Mouse (Mus musculus): ENCODE data around the gene Ifnb1. TPM values are rescaled to one million over a fixed set of nuclear protein-coding genes. Genes with fewer than 3 reads are reported as not detected.

The Ifnb1 gene
- polyA plus RNA-seq, 1 experiment, result not detected

DNA sequence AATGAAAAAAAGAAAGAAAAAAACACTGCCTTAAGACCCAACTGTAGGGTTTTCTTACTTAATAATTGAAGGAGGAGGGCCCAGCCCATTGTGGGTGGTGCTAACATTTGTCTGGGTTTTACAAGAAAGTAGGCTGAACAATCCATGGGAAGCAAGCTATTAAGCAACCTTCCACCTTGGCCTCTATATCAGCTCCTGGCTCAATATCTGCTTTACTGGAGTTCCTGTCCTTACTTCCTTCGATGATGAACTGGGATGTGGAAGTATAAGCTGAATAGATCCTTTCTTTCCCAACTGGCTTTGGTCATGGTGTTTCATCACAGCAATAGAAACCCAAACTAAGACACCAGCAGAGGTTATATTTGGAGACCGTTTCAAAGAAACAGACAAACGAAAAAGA is 2.8 kb upstream of the Ifnb1 start:
- no peak overlapping the region for H3K27ac ChIP-seq (replicated peaks; ENCODE audit: low read depth, low read length)
- no peak overlapping the region for H3K4me3 ChIP-seq (ENCODE audit: insufficient read depth, low read depth, low read length)
- H3K4me1 ChIP-seq (ENCODE audit: control insufficient read depth, insufficient read depth, insufficient read length, low read length), result no peaks in the 10 kb centered on the region

GRCm38 (mm10) chr4:88523241-88523640 is 667 bp upstream of the Ifnb1 start:
- H3K4me1 ChIP-seq (ENCODE audit: control insufficient read depth, insufficient read depth, insufficient read length, low read length), result no peaks in the 10 kb centered on the region
- H3K27ac ChIP-seq (replicated peaks; ENCODE audit: low read depth, low read length), result no peak overlapping the region
- H3K4me3 ChIP-seq (ENCODE audit: insufficient read depth, low read depth, low read length), result no peak overlapping the region

DNA sequence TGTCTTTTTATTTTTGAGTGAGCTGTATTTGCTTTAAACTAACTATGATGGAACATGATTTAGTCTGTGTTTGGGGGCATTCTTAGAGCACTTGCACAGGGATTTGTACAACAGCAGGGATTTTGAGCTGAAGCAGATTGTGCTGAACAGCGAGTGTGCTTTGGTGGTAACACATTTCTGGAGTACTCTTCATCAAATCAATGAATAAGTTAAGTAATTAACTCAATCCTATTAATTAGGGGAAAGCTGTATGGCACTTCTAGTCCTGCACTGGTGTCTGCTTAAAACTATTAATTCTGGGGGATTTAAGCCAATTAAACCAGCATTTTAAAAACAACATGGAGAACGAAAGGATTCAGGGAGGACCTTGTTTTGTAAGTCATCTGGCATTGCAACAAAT is 4.6 kb downstream of the Ifnb1 start:
- no peak overlapping the region for H3K27ac ChIP-seq (replicated peaks; ENCODE audit: low read depth, low read length)
- peaks cover 2% of the 10 kb centered on the region; the same call in 1 of the 2 replicates for H3K4me1 ChIP-seq (ENCODE audit: control insufficient read depth, insufficient read depth, insufficient read length, low read length)
- H3K4me3 ChIP-seq (ENCODE audit: insufficient read depth, low read depth, low read length), result no peak overlapping the region

- no peak overlapping the region; the same call in 1 of the 2 replicates for H3K27ac ChIP-seq (replicated peaks; ENCODE audit: low read depth, low read length)
Measured at GRCm38 (mm10) chr4:88515711-88516211, 6.8 kb downstream of the Ifnb1 start.

GRCm38 (mm10) chr4:88515250-88515649 is 7.3 kb downstream of the Ifnb1 start:
- Histone ChIP-seq H3K27ac (replicated peaks; ENCODE audit: low read depth, low read length) (no peak overlapping the region; the same call in 1 of the 2 replicates), H3K4me1 (ENCODE audit: control insufficient read depth, insufficient read depth, insufficient read length, low read length) (peaks cover 2% of the 10 kb centered on the region; the same call in 1 of the 2 replicates), H3K4me3 (ENCODE audit: insufficient read depth, low read depth, low read length) (peak overlapping the region; percentile 12; the same call in 1 of the 2 replicates)

More at GRCm38 (mm10) chr4:88515711-88516211, 6.8 kb downstream of the Ifnb1 start:
- Histone ChIP-seq H3K4me3 (ENCODE audit: insufficient read depth, low read depth, low read length) (peak overlapping the region; percentile 12; the same call in 1 of the 2 replicates), H3K4me1 (ENCODE audit: control insufficient read depth, insufficient read depth, insufficient read length, low read length) (peaks cover 2% of the 10 kb centered on the region; the same call in 1 of the 2 replicates)

- no peak overlapping the region for H3K4me3 ChIP-seq (ENCODE audit: insufficient read depth, low read depth, low read length)
- H3K4me1 ChIP-seq (ENCODE audit: control insufficient read depth, insufficient read depth, insufficient read length, low read length), result peaks cover 2% of the 10 kb centered on the region; the same call in 1 of the 2 replicates
- H3K27ac ChIP-seq (replicated peaks; ENCODE audit: low read depth, low read length), result no peak overlapping the region
Measured at GRCm38 (mm10) chr4:88514403-88514802, 8.2 kb downstream of the Ifnb1 start.

GRCm38 (mm10) chr4:88513743-88514142 is 8.8 kb downstream of the Ifnb1 start:
- no peak overlapping the region for H3K4me3 ChIP-seq (ENCODE audit: insufficient read depth, low read depth, low read length)
- peaks cover 2% of the 10 kb centered on the region; the same call in 1 of the 2 replicates for H3K4me1 ChIP-seq (ENCODE audit: control insufficient read depth, insufficient read depth, insufficient read length, low read length)
- no peak overlapping the region for H3K27ac ChIP-seq (replicated peaks; ENCODE audit: low read depth, low read length)

GRCm38 (mm10) chr4:88503753-88504152 is 18.8 kb downstream of the Ifnb1 start:
- no peak overlapping the region for H3K27ac ChIP-seq (replicated peaks; ENCODE audit: low read depth, low read length)

GRCm38 (mm10) chr4:88501247-88501646 is 21.3 kb downstream of the Ifnb1 start:
- Histone ChIP-seq H3K4me3 (ENCODE audit: insufficient read depth, low read depth, low read length) (no peak overlapping the region), H3K27ac (replicated peaks; ENCODE audit: low read depth, low read length) (no peak overlapping the region), H3K4me1 (ENCODE audit: control insufficient read depth, insufficient read depth, insufficient read length, low read length) (peaks cover 2% of the 10 kb centered on the region; the same call in 1 of the 2 replicates)

More at GRCm38 (mm10) chr4:88503753-88504152, 18.8 kb downstream of the Ifnb1 start:
- Histone ChIP-seq H3K4me3 (ENCODE audit: insufficient read depth, low read depth, low read length) (no peak overlapping the region), H3K4me1 (ENCODE audit: control insufficient read depth, insufficient read depth, insufficient read length, low read length) (no peaks in the 10 kb centered on the region)

- H3K4me3 ChIP-seq (ENCODE audit: insufficient read depth, low read depth, low read length), result no peak overlapping the region
- H3K4me1 ChIP-seq (ENCODE audit: control insufficient read depth, insufficient read depth, insufficient read length, low read length), result peaks cover 8% of the 10 kb centered on the region
- H3K27ac ChIP-seq (replicated peaks; ENCODE audit: low read depth, low read length), result peak overlapping the region; percentile 59
Measured at GRCm38 (mm10) chr4:88496321-88497018, 26.1 kb downstream of the Ifnb1 start.

- H3K4me3 ChIP-seq (ENCODE audit: insufficient read depth, low read depth, low read length), result no peak overlapping the region
- no peaks in the 10 kb centered on the region for H3K4me1 ChIP-seq (ENCODE audit: control insufficient read depth, insufficient read depth, insufficient read length, low read length)
- no peak overlapping the region for H3K27ac ChIP-seq (replicated peaks; ENCODE audit: low read depth, low read length)
Measured at GRCm38 (mm10) chr4:88489622-88490021, 33.0 kb downstream of the Ifnb1 start.

GRCm38 (mm10) chr4:88488107-88488506 is 34.5 kb downstream of the Ifnb1 start:
- Histone ChIP-seq H3K4me1 (ENCODE audit: control insufficient read depth, insufficient read depth, insufficient read length, low read length) (no peaks in the 10 kb centered on the region), H3K4me3 (ENCODE audit: insufficient read depth, low read depth, low read length) (no peak overlapping the region), H3K27ac (replicated peaks; ENCODE audit: low read depth, low read length) (no peak overlapping the region)

DNA sequence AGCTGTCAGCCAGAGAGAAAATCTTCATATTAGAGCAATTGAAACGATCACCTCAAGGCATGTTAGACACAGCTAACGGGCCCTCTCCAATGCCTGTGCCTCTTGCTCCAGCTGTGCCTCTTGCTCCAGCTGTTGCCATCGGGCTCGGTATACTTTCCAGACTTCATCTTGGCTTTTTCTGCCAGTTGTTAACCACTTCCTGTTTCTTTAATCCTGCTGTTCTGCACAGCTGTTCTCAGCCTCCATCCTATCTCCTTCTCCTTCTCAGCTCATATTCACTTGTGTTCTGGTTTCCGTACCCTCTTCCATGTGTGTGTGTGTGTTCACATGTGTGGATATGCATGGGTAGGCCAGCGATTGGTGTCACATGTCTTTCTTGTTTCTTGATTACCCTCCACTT is 42.4 kb downstream of the Ifnb1 start:
- peaks cover 3% of the 10 kb centered on the region; the same call in 1 of the 2 replicates for H3K4me1 ChIP-seq (ENCODE audit: control insufficient read depth, insufficient read depth, insufficient read length, low read length)
- no peak overlapping the region for H3K27ac ChIP-seq (replicated peaks; ENCODE audit: low read depth, low read length)
- H3K4me3 ChIP-seq (ENCODE audit: insufficient read depth, low read depth, low read length), result no peak overlapping the region

DNA sequence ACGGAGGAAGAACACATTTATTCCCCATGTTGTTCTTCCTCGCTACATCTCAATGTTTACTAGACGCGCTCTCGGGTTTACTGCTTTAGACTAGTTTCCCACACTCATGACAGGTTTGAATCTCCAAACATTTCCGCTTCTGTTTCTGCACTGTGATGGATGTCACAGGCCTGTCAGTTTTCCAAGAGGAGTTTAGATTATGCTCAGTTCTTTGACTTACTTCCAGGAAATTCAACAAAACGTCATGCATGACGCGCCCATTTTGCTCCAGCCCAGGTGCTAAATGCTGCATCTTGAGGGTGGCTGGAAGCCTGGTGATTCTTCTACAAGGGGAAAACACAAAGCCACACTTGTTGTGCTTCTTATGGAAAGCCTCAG is 43.8 kb downstream of the Ifnb1 start:
- H3K4me1 ChIP-seq (ENCODE audit: control insufficient read depth, insufficient read depth, insufficient read length, low read length), result peaks cover 3% of the 10 kb centered on the region; the same call in 1 of the 2 replicates

GRCm38 (mm10) chr4:88478177-88478808 is 44.3 kb downstream of the Ifnb1 start:
- H3K27ac ChIP-seq (replicated peaks; ENCODE audit: low read depth, low read length), result no peak overlapping the region
- no peak overlapping the region for H3K4me3 ChIP-seq (ENCODE audit: insufficient read depth, low read depth, low read length)
- H3K4me1 ChIP-seq (ENCODE audit: control insufficient read depth, insufficient read depth, insufficient read length, low read length), result peaks cover 3% of the 10 kb centered on the region; the same call in 1 of the 2 replicates

More for the DNA sequence above, 43.8 kb downstream of the Ifnb1 start:
- Histone ChIP-seq H3K27ac (replicated peaks; ENCODE audit: low read depth, low read length) (no peak overlapping the region), H3K4me3 (ENCODE audit: insufficient read depth, low read depth, low read length) (no peak overlapping the region)
